Mouse (Mus musculus): ENCODE results near the gene St13. TPM values are rescaled to one million over a fixed set of nuclear protein-coding genes. Genes with fewer than 3 reads are reported as not detected.
"Not testable (repeated sequence)": the region's sequence is repeated elsewhere in the genome, so short reads cannot be mapped to it uniquely, and the experiment has no call there.

The St13 gene
- total RNA-seq (2021) = 100 to 1,000 TPM; 168 to 171 TPM
- long read RNA-seq, experiment 1, transcript St13-205 (12 exons, 3,346 nt) = major isoform, 147 of 163 reads
- long read RNA-seq, experiment 1, partial matches to known transcripts = 9 of 163 reads
- long read RNA-seq, experiment 1, other reads (novel, unspliced or antisense) = 7 of 163 reads
- long read RNA-seq, experiment 2, transcript St13-205 (12 exons, 3,346 nt) = major isoform, 74 of 86 reads
- long read RNA-seq, experiment 2, partial matches to known transcripts = 3 of 86 reads
- long read RNA-seq, experiment 2, other reads (novel, unspliced or antisense) = 9 of 86 reads

DNA sequence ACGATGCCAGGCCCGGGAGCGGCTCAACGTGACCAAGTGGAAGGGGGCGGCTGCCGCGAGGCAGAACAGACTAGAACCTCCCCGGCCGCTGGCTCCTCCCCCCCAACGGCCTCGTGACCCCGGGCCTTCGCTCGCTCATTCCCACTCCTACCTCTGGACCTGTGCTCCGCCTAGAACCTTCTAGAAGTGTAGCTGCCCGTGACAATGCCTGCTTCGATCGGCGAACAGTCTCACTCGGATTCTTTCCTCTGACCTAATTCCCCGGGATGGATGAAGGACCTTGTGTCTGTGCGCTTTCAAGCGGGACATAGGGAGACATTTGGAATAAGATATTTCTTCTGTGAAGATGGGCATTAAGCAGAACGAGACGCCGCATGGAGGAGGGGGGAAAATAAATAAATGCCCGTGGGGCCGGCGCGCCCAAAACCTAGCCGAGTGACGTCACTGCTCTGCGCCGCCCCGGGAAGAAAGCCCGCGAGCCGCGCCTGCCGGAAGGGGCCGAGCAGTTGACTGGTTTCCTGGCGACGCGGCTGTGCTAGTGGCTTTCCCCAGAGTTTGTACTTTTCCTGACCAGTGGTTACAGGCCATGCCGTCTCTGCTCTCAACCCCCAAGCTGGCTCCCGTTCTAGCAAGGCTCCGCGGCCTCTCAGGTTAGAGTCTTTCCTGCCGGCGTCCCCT, at the start of gene St13, which contains the start of gene Xpnpep3:
St13 (minus strand) TSS at position 440 of the 678 bp plus-strand sequence.
Xpnpep3 (plus strand) TSS at position 501 of the 678 bp plus-strand sequence.
- intact Hi-C loops (cut with DNase I) = loop anchor here (1.0 to 2.0 kb wide), 2 partner anchors 65 to 187 kb away; no protein-coding TSS in a partner anchor
- H3K4me3 ChIP-seq = peak within 1 kb of the TSS; percentile 80
- DNase-seq (ENCODE audit: extremely low spot score in 1 of 2, low spot score in 2 of 2) = peak; percentile 96 to 99
- peak within 1 kb of the TSS; percentile 100 for H3K27ac ChIP-seq
- TF ChIP-seq CTCF (IDR thresholded peaks at IDR 0.05) = no peak

DNA sequence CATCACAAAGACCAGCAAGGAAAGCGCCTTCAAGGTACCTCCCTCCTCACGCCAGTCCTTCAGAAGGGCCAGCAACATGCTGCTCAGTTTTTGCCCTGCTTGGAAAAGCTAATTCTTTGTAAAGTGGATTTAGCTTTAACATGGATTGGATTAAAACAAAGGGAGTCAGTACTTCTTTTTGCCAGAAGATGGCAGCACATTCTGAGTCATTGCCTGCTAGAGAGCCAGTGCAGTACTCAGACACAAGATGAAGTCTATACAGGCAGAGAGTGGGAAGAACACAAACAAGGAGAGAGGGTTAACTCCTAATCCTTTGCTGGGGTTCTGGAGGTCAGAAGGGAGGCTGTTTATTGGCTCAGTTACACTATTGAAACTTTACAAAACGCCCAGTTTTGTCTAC, 48.6 kb upstream of the St13 start:
- TF ChIP-seq CTCF (IDR thresholded peaks at IDR 0.05) = peak; percentile 91
- DNase-seq (ENCODE audit: extremely low spot score in 1 of 2, low spot score in 2 of 2) = peak; percentile 49 to 56
- intact Hi-C loops (cut with DNase I) = no loop called here
- Histone ChIP-seq H3K4me3 (no peak overlapping the region), H3K27ac (no peak overlapping the region)

DNA sequence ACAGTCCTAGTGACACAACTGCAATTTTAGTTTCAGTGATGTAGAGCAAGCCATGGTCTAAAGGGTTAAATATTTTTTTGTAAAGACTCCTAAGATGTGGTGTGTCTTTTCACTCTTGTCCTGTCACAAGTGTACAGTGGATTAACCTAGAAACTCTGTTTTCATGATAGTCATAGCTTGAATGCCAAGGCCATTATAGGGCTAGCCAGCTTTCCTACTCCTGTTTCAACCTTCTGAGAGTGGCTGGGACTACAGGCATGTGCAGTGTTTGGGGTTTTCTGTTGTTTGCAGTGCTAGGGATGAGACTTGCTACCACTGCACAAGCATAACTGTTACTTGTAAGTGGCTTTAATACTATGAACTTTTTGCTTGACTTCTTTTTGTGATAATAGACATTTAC, 39.4 kb upstream of the St13 start:
- H3K4me3 ChIP-seq = no peak overlapping the region
- H3K27ac ChIP-seq = no peak overlapping the region
- intact Hi-C loops (cut with DNase I) = no loop called here
- no peak for TF ChIP-seq CTCF (IDR thresholded peaks at IDR 0.05)
- DNase-seq (ENCODE audit: extremely low spot score in 1 of 2, low spot score in 2 of 2) = no peak

DNA sequence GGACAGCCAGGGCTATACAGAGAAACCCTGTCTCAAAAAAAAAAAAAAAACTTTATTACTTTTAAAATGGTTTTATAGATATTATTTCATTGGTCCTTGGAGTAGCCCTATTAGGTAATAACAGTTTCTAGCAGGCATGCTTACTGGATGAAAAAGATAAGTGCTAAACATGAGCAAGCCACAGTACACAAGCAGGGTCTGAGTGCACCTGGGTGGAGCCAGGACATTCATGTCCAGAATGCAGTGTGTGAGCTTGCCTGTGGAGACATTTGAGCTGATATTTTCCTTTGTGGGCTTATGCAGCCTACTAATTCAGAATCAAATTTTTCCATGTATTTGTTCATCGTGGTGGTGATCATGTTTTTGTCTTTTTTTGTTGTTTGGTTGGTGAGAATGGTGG, 38.5 kb upstream of the St13 start:
- H3K4me3 ChIP-seq = no peak overlapping the region
- TF ChIP-seq CTCF (IDR thresholded peaks at IDR 0.05) = no peak
- intact Hi-C loops (cut with DNase I) = no loop called here
- no peak for DNase-seq (ENCODE audit: extremely low spot score in 1 of 2, low spot score in 2 of 2)
- H3K27ac ChIP-seq = no peak overlapping the region

DNA sequence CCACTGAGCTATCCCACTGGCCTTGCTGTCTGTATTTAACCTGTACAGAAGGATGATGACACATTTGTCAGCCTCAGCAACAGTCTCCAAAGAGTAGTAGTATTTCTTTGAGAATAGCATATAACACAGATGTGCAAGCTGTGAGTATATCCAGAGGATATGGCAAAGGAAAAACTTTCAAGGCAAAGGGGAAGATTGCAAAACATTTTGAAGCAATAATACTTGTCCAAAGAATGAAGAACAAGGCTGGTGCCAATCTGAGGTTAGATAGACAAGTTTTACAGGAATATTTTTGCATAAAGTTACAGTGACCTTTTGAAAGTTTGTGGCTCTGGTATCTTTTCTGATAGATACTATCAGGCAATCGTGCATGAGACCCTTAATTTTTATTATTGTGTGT, 31.3 kb upstream of the St13 start:
- no peak for TF ChIP-seq CTCF (IDR thresholded peaks at IDR 0.05)
- no peak for DNase-seq (ENCODE audit: extremely low spot score in 1 of 2, low spot score in 2 of 2)
- no peak overlapping the region for H3K27ac ChIP-seq
- no peak overlapping the region for H3K4me3 ChIP-seq
- intact Hi-C loops (cut with DNase I) = no loop called here

DNA sequence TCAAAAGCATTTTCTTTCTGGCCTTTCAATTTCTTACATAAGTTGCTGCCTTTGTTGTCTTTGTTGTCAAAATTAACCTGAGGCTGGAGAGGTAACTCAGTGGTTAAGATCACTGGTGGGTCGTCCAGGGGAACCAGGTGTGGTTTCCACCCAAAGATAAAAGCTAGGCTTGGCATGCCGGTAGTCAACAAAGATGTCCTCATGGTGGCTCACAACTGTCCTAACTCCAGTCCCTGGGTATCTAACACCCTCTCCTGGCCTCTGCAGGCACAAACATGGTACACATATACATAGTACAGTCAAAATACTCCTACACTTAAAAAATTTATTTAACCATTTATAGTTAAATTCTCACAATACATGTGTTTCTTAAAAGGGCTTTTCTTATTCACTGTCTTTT, 28.1 kb upstream of the St13 start:
- intact Hi-C loops (cut with DNase I) = no loop called here
- no peak overlapping the region for H3K4me3 ChIP-seq
- no peak for DNase-seq (ENCODE audit: extremely low spot score in 1 of 2, low spot score in 2 of 2)
- TF ChIP-seq CTCF (IDR thresholded peaks at IDR 0.05) = no peak
- no peak overlapping the region for H3K27ac ChIP-seq

DNA sequence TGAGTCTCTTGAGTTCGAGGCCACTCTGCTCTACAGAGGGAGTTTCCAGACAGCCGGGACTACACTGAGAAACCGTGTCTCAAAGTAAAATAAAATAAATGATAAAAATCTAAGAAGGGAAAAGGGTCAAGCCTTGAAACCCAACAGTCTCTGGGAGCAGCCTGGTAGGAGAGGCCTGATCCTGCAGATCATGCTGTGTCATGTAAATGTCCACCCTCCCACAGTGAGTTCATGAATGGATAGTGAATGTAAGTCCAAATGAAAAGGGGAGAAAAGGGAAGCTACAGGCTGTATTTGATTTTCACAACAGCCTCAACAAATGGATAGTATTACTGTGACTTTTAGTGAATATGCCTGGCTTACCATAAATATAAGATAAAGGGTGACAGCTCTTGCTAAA, 25.4 kb upstream of the St13 start:
- intact Hi-C loops (cut with DNase I) = no loop called here
- H3K4me3 ChIP-seq = no peak overlapping the region
- H3K27ac ChIP-seq = no peak overlapping the region
- DNase-seq (ENCODE audit: extremely low spot score in 1 of 2, low spot score in 2 of 2) = no peak
- TF ChIP-seq CTCF (IDR thresholded peaks at IDR 0.05) = no peak

DNA sequence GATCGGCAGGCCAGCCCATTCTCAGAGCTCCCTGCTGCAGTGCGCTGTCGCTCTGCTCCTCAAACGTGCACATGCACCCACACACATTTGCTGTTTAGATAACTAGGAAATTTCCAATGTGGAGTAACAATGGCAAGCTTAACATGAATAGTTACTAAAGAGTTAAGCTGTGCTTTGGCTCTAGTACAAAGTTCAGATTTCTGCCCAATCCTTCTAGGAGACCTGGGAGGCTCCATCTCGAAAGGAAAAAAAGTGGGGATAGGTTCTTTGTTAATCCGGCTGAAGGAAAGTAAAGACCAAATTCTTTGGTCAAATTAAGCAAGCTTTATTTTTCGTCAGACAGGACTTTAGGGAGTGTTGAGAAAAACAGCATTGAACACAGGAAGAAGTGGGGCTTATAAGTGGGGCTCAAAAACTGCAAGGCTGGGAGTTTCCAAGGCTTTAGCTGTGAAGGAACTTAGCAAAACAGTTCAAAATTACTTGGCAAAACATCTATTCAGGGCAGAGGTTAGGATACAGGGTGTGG, 22.3 kb upstream of the St13 start:
- intact Hi-C loops (cut with DNase I) = no loop called here
- H3K4me3 ChIP-seq = no peak overlapping the region
- no peak for DNase-seq (ENCODE audit: extremely low spot score in 1 of 2, low spot score in 2 of 2)
- no peak overlapping the region for H3K27ac ChIP-seq
- TF ChIP-seq CTCF (IDR thresholded peaks at IDR 0.05) = no peak

DNA sequence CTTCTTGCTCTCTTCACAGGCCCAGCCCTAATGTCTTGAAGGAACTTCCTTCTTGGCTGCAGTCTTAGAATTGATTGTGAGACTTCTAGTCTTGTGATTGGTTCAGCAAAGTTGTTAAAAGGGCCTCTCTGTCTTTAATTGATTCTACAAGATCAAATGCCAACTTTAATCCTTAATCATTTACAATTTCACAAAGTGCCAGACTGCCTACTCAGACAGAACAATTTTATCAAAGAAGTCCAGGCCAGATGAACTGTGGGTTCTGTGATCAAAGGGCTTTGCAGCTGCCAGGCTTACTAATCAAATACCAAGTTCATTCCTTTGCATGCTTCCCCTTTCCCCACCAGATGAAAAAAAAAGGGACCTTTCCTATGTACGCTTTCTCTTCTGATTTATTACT, 21.6 kb upstream of the St13 start:
- no peak for TF ChIP-seq CTCF (IDR thresholded peaks at IDR 0.05)
- Histone ChIP-seq H3K4me3 (no peak overlapping the region), H3K27ac (no peak overlapping the region)
- intact Hi-C loops (cut with DNase I) = no loop called here
- no peak for DNase-seq (ENCODE audit: extremely low spot score in 1 of 2, low spot score in 2 of 2)

DNA sequence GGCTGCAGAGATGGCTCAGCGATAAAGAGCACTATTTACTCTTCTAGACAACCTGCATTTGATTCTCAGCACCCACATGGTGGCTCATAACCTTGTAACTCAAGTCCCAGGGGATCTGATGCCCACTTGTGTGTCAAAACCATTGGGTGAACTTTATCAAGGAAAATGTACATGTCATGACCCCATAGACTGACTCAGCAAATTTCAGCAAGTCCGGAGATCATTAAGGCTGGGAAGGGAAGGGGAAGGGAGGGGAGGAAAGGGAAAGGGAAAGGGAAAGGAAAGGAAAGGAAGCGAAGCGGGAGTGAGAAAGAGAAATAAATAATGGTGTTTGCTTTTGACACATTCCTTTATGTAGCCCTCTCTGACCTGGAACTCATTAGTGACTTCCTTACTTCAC, 18.2 kb upstream of the St13 start:
- H3K4me3 ChIP-seq = no peak overlapping the region
- H3K27ac ChIP-seq = no peak overlapping the region
- TF ChIP-seq CTCF (IDR thresholded peaks at IDR 0.05) = no peak
- DNase-seq (ENCODE audit: extremely low spot score in 1 of 2, low spot score in 2 of 2) = no peak
- intact Hi-C loops (cut with DNase I) = no loop called here

DNA sequence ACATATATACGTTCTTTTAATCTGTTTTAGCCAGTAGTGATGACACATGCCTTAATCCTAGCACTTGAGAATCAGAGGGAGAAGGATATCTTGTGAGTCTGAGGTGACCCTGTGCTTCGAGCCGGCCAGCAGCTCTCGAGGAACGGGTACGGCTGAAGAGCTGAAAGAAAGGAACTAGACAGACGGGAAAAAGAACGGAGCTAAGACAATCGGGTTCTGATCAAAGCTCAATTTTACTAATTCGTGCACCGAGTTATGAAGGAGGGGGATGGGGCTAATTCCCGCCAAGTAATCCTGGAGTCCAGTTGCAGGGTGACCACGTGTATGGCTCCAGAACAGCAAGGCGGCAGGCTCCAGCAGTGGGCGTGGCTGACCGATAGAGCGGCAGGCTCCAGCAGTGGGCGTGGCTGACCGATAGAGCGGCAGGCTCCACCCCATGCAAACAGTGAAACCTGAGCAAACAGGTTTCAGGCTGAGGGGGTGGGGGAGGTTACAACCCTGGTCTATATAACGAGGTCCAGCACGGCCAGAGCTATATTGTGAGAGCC, 17.0 kb upstream of the St13 start:
- H3K4me3 ChIP-seq; DNase-seq (ENCODE audit: extremely low spot score in 1 of 2, low spot score in 2 of 2); H3K27ac ChIP-seq; intact Hi-C loops (cut with DNase I): not testable (repeated sequence)

DNA sequence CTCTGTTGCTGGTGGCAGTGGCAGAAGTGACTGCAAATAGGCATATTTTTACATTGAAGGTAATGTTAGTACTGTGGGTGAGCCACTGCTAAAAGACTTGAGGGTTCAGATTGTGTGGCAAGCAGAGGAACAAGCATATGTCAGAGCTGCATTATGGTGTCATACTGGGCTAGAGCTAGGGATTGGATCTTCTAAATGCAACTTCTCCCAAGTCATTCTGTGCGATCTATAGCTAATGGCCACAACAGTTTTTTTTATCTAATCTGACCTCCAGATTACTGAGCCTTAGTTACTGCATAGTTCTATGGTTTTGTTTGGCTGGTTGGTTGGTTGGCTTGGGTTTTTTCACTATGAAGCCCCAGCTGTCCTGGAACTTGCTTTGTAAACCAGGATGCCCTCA, 8.3 kb upstream of the St13 start, which contains the start of gene Dnajb7:
Dnajb7 (minus strand) TSS at position 101 of the 400 bp plus-strand sequence.
- no peak for TF ChIP-seq CTCF (IDR thresholded peaks at IDR 0.05)
- Histone ChIP-seq H3K4me3 (no peak within 1 kb of the TSS), H3K27ac (no peak within 1 kb of the TSS)
- intact Hi-C loops (cut with DNase I) = no loop called here
- no peak for DNase-seq (ENCODE audit: extremely low spot score in 1 of 2, low spot score in 2 of 2)
